Mouse (Mus musculus) bone marrow, adult 2 months (tissue): ENCODE results near the gene Ahrr.

Experiments
- CTCF ChIP-seq: fragments of 200-500 bp; IDR thresholded peaks from 2 replicates; pipeline ENCODE4 v1.5.1; 2011; ENCODE audit warnings: low read length, control low read depth; ENCODE audit not compliant: control insufficient read depth, insufficient read depth
- POLR2A ChIP-seq: fragments of 200-500 bp; IDR thresholded peaks from 2 replicates; pipeline ENCODE4 v1.6.1; 2011; ENCODE audit warnings: low read depth, mild to moderate bottlenecking, control low read depth, low read length, borderline replicate concordance; ENCODE audit not compliant: control insufficient read depth

DNA sequence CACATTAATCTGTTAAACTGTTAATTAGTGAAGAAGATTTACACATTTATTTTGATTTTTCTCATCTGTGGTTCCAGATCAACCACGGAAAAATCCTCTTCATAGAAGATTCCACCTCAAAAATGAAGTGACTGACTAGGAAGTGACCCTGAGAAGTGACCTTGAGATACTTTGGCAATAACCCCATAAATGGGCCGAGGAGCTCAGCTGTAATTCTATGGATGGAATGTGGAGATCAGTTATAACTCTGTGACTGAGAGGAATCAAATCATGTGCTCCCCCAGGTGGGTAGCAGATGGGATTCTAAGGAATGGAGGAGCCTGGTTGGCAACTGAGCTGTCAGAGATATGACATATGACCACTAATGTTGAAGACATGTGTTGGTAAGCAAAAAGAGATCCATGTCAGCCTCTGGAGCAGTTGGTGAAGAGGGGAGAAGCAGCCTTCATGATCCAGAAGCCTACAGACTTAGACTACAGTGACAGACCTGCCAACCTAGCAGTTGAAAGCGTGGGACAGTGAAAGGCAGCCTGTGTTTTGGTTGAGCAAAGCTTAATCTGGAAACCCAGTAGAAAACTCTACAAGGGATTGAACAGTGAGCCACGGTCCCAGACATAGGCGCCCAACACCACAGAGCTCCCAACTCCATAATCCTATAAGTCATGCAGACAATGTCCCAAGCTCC lies 109.0 kb downstream of the Ahrr start:
- no peak for TF ChIP-seq POLR2A
- TF ChIP-seq CTCF, result no peak
